Mouse (Mus musculus): ENCODE data around the gene Mpp5.

Gene Mpp5

DNA sequence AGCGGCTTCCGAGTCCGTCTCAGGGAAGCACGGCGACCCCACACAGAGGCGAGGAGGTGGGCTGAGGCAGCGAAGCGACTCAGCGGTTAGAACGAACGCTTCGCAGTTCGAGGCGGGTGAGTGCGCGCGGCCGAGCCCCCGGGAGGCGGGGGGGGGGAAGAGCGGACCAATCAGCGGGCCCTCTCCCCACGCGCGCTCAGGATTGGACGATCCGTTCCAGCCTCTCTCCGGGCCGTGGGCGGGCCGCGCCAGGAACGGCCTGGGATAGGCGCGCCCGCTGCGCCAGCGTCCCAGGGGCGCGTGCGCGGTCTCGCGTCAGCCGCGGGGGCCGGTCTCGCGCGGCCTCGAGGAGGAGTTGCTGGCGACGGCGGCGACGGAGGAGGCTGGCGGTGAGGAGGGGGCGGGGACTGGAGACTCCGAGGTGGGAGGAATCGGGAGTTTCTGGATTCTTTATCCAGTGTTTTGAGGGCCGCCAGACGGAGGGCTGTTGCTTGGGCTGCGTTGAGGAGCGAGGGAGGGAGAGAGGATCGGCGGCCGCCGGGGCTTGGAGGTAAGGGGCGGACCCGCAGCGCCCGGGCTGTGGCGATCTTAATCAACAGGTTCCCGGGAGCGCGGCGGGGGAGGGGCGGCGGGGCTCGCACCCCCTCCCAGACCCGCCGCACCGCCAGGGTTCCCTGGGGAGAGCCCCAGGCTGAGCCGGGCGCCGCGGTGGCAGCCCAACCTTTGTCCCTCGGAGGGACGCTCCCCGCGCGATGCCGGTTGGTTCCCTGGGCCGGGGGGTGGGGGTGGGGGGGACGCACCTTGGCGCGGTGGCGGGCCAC lies at the start of gene Mpp5:
Gene Mpp5 (plus strand): TSS at position 351 of the 821 bp plus-strand sequence.
- peak; percentile 97 for DNase-seq (ENCODE audit: low read depth)

- no peak for DNase-seq (ENCODE audit: low read depth)
Measured at GRCm38 (mm10) chr12:78717783-78718182, 30.9 kb upstream of the Mpp5 start.

GRCm38 (mm10) chr12:78727723-78728122 lies 21.0 kb upstream of the Mpp5 start:
- no peak for DNase-seq (ENCODE audit: low read depth)

DNA sequence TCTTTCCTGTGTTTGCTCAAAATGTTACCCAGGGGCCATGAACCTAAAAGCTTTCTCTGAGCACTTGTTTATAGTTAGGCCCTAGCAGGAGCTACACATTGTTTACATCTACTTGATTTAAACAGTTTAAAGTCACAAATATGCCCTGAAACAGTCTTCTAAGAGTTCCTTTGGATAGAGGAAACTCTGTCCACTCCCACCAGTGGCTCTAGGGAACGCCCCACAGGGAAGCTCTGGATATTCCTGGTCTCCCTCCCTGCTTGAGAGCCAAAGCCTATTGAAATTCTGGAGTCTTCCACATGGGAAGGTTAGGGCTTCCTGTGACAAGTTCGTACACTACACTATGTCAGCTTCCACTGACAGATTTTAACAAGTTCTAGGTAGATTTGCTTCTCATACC lies 9.1 kb upstream of the Mpp5 start:
- no peak for DNase-seq (ENCODE audit: low read depth)

- no peak for DNase-seq (ENCODE audit: low read depth)
Measured at GRCm38 (mm10) chr12:78740289-78740688, 8.4 kb upstream of the Mpp5 start.

DNA sequence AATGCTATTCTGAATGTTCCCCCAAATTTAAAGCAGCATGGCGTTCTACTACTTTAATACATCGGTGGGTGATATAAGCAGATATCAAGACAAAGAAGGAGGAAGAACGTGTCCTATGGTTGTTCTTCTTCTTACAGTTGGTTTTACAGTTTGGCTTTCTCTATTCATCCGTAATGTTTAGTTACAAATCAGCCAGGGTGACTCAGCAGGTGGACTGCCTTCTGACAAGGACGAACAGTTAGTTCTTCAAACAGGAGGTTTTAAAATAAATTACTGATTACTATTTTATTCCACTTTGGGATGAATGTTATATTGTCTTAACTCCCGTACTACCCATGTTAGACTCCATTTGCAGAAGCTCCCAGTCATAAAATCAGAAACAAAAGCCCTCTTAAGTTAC lies 2.5 kb upstream of the Mpp5 start:
- no peak for DNase-seq (ENCODE audit: low read depth)

GRCm38 (mm10) chr12:78747406-78747805 lies 1.3 kb upstream of the Mpp5 start:
- DNase-seq (ENCODE audit: low read depth) = peak; percentile 12

- DNase-seq (ENCODE audit: low read depth) = no peak
Measured at GRCm38 (mm10) chr12:78748113-78748512, 594 bp upstream of the Mpp5 start.

DNA sequence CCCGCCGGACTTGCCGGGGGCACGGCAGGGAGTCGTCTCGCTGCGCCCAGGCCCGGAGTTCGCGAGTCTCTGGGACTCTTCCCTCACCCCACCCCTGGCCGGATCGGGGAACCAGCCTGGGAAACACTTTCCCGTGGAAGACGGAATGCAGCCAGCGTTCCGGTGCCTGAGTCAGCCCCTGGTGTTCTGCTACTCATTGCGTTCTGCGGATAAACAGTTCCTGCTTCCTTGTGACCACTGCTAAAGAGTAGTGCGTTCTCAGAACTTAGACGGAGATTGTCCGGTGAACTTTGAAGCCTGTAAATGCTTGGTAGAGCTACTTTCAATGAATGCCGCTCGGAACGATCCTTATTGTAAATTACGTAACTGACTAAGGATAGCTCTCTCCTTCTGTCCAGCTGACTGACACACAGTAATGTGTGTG lies 683 bp downstream of the Mpp5 start:
- no peak for DNase-seq (ENCODE audit: low read depth)

- DNase-seq (ENCODE audit: low read depth) = no peak
Measured at GRCm38 (mm10) chr12:78761979-78762378, 13.3 kb downstream of the Mpp5 start.

- no peak for DNase-seq (ENCODE audit: low read depth)
Measured at GRCm38 (mm10) chr12:78769031-78769713, 20.5 kb downstream of the Mpp5 start.

DNA sequence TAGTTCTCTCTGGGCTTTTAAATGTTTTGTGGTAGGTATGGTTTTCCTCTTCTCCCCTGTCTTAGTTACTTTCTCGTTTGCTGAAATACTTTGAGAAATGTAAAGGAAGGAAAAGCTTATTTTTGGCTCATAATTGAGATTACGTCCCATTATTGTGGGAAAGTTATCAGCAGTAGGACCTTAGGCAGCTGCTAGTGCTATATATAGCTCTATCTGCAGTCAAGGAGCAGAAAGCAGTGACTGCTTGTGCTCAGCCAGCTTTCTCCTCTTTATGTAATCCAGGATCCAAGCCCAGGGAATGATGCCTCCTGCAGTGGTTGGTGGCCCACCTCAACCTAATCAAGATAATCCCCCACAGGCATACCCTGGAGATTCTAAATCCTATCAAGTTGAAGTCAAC lies 24.5 kb downstream of the Mpp5 start:
- no peak for DNase-seq (ENCODE audit: low read depth)

DNA sequence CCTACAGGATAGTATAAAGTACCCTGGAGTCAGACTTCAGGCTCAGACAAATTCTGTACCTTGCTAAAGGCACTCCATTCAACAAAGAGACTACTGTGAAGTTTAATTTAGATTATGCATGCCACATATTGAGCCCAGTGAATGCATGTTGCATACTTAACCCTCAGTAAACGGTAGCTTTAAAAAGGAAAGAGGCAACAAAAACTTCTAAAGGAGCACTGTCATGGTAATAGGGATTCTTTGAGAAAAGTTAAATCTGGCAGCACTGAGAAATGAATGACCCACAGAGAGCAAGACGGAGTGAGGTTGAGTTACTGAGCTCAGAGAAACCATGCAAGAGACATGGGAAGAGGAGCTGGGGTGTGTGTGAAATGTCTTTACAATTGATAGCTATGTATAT lies 29.2 kb downstream of the Mpp5 start:
- DNase-seq (ENCODE audit: low read depth) = no peak

- no peak for DNase-seq (ENCODE audit: low read depth)
Measured at GRCm38 (mm10) chr12:78778423-78779067, 29.8 kb downstream of the Mpp5 start.

DNA sequence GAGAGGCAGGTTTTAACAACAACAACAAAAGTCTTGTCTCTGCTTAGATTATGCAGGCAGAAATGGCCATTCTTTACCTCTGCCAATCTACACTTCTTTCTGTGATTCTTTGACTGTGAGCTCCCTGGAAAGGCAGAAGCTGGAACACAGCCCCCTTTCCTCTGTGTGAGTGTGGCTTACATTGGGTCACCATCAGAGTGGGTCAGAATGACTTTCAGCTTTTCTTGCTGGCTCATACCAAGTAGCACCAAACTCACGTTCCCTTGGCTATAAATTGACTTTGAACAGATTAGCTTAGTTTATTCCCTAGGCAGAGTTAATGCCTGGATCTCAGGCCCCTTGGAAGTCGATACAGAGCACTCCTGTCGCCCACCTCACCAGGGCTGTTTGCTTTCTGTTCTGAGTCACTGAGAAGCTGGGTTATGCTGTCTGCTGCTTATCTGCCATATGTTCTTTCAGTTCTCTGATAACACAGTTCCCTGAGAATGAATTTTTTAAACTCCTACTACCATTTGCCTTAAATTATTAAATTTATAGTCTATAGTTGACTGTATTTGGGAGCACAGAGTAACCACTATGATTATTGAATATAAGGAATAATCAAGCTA lies 39.7 kb downstream of the Mpp5 start:
- no peak for DNase-seq (ENCODE audit: low read depth)

- DNase-seq (ENCODE audit: low read depth) = no peak
Measured at GRCm38 (mm10) chr12:78790791-78791190, 42.1 kb downstream of the Mpp5 start.

- no peak for DNase-seq (ENCODE audit: low read depth)
Measured at GRCm38 (mm10) chr12:78794236-78794635, 45.5 kb downstream of the Mpp5 start.

DNA sequence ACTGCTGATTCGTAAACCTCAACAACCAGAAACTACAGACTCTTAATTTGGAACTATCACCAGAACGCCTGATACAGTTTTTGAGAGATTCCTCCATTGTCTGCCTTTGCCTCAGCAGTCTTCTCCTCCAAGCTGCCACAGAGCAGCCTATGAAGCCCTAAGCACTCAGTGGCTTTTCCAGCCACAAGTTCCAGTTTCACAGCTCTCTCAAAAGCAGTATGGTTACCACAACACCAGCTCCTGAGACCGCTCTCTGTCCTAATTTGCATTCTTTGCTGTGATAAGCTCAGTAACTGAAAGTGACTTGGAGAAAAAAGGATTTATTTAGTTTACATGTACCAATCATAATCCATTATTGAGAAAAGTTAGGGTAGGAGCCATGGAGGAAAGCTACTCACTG lies 51.3 kb downstream of the Mpp5 start:
- DNase-seq (ENCODE audit: low read depth) = no peak

DNA sequence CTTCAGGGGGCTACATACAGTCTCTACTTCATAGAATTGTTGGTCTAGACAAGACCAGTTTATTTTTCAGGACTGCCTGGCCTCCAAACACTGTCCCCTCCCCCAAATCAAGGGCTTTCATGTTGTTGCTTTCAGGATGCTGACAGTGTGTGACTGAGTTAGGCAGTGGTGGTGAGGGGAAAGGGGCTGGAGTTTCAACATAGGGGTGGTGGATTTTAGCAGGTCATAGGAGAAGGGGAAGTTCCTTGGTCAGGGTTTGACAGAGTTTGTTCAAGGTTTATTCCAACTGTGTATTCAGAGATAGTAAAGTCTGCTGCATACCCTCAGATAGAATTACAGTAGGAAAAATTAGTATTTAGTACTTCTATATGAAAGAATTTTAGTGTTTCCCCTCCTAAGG lies 53.1 kb downstream of the Mpp5 start:
- no peak for DNase-seq (ENCODE audit: low read depth)

DNA sequence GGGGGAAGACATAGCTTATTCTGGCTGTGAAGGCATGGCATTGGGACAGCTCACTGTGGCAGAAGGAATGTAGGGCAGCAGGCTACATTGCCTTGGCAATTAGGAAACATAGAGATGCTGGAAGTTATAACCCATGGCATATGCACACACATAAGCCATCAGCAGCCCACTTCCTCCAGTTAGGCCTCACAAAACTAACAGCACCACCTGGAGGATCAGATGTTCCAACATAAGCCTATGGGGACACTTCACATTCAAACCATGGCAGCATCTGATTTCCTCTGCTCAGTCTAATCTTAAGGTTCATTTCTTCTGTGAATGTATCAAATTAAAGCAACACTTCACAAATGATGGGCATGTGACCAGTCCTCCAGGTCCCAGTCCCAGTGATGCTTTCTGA lies 65.7 kb downstream of the Mpp5 start:
- DNase-seq (ENCODE audit: low read depth) = no peak

DNA sequence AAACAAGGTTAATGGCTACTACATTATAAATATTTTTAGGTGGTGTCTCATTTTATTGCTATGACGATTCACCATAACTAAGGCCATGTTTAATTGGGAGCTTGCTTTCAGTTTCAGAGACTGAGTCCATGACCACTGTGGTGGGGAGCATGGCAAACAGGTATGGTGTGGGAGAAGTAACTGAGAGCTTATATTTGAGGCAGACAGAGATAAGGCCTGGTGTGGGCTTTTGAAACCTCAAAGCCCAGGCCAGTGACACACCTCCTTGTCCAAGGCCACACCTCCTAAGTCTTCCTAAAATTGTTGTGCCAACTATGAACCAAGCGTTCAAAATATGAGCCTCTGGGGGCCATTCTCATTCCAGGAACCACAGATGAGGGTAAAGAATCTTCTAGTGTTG lies 85.8 kb downstream of the Mpp5 start:
- DNase-seq (ENCODE audit: low read depth) = no peak

- no peak for DNase-seq (ENCODE audit: low read depth)
Measured at GRCm38 (mm10) chr12:78839906-78840305, 91.2 kb downstream of the Mpp5 start.

- DNase-seq (ENCODE audit: low read depth) = no peak
Measured at GRCm38 (mm10) chr12:78842429-78842828, 93.7 kb downstream of the Mpp5 start.

Data from induced T-regulatory cell, adult 2 months (primary cell).